Mouse (Mus musculus) Patski (cell line): Measurements from ENCODE around the gene Tubd1. TPM values are rescaled to one million over a fixed set of nuclear protein-coding genes. Genes with fewer than 3 reads are reported as not detected.
A peak's percentile ranks its signal among the peaks of the same experiment; 100 is the strongest.

ENCODE experiments used
- ATAC-seq: fragments of 100-300 bp; one replicate; pipeline ENCODE4 v1.8.0; 2021
- CTCF ChIA-PET: fragments of 350-600 bp; sonication (Branson Sonifier 250); formaldehyde crosslinking; loops from one replicate; lab custom pipeline; 2022; ENCODE audit warnings: inconsistent platforms; lab: Charles Lee
- POLR2A ChIA-PET: fragments of 350-600 bp; sonication (Branson Sonifier 250); formaldehyde crosslinking; loops from one replicate; lab custom pipeline; 2022; ENCODE audit warnings: antibody characterized with exemption, inconsistent platforms; lab: Charles Lee
- DNase-seq: peaks from one replicate; pipeline ENCODE4 v3.0.0-alpha.2; 2011; ENCODE audit warnings: low read depth, low spot score
- H3K27me3 ChIP-seq: fragments of 371-371 bp; one replicate; pipeline ENCODE4 v1.5.1; 2021
- CTCF ChIP-seq: fragments of 100-300 bp; IDR thresholded peaks from one replicate; pipeline ENCODE4 v1.5.1; 2021
- in situ Hi-C: fragments of 300-500 bp; cut with MboI; formaldehyde crosslinking; loops from 3 replicates; pipeline ENCODE4 v1.11.1; 2018; ENCODE audit warnings: low pct_unique_long_range_greater_than_20kb, mixed read lengths
- polyA plus RNA-seq: library from polyadenylated mRNA; unstranded; gene quantifications from one replicate; pipeline ENCODE4 v1.2.3, GENCODE M21; 2021

The Tubd1 gene
- 10.9 TPM for polyA plus RNA-seq

DNA sequence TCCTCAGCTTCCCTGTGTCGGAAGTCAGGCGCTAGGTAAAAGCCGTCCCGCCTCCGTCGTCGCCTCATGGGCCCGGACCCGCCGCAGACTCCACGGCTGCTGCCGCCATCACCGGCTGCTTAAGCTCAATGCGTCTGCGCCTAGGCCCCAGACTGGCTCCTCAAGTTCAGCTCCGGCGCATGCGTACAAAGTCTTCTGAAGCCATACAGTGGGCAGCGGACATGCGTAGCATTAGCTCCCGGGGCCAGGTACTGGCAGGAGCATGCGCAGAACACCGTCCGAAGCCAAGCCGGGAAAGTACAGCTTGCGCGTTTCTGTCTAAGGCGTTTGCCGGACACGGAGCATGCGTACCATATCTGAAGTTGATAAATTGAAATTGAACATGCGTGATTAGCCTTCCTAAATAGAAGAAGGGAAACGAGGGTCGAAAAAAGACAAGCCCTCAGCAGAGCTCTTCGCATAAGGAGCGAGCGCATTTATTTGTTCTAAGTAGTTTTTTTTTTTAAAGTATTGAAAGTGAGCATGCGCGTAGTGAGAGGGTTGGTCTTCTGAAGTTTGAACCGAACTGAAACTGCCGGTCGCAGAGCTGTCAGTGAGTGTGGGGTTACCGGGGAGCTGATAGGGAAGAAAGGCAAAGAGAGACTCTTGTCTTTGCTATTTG lies at the start of gene Tubd1, which contains the start of gene Rps6kb1:
Tubd1 (plus strand) TSS at position 353 of the 661 bp plus-strand sequence.
Rps6kb1 (minus strand) TSS at position 167 of the 661 bp plus-strand sequence.
- peak; percentile 96 for DNase-seq
- ChIA-PET CTCF (interaction anchor here (1.0 to 2.8 kb wide), 3 partner anchors 10 to 109 kb away, joined by 3 to 14 read pairs (median 4); no protein-coding TSS in a partner anchor), POLR2A (interaction anchor here (0.6 to 1.6 kb wide), 3 partner anchors 22 to 41 kb away, joined by 3 to 4 read pairs (median 4); no protein-coding TSS in a partner anchor)
- H3K27me3 ChIP-seq = no peaks in the 10 kb centered on the region
- in situ Hi-C loops = no loop called here
- no peak for TF ChIP-seq CTCF
- peak; percentile 92 for ATAC-seq

DNA sequence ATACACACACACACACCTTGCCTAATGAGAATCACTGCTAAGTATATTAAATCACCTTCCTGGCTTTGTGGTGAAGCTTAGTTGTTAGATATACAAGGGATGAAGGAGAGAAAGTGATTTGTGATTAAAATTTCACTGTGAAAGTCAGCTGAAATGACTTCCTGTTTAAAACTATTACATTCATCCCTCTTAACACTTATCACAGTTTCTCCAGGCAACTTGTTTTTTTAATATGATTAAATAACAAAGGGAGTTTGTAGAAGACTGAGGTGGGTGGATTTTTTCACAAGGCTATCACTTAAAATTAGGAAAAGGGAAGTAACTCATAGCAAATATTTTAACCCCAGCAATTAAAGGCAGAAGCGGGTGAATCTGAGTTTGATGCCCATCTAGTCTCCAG lies 47.4 kb upstream of the Tubd1 start:
- ATAC-seq = no peak
- ChIA-PET POLR2A (no interaction called here), CTCF (no interaction called here)
- no peak for TF ChIP-seq CTCF
- no peak for DNase-seq
- in situ Hi-C loops = no loop called here
- H3K27me3 ChIP-seq = no peaks in the 10 kb centered on the region

DNA sequence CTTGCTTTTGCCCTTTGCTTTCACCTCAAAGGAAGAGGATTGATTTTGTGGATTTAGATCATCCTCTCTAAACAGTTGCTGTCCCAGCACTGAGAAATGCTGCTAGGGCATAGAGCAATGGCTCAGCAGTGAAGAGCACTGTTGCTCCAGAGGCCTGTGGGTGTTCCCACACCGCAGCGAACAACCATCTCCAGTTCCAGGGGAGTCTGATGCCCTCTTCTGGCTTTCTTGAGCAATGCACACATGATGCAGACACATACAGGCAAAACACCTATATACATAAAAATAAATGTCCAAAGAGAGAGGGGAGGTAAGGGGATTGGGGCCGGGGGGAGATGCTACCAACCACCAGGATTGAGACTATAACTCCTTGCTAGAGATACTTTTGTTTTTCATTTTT lies 46.9 kb upstream of the Tubd1 start:
- no peaks in the 10 kb centered on the region for H3K27me3 ChIP-seq
- ChIA-PET POLR2A (interaction anchor here (1.3 kb wide), 1 partner anchor 11 kb away, joined by 4 read pairs; no protein-coding TSS in a partner anchor), CTCF (interaction anchor here (1.0 kb wide), 1 partner anchor 68 kb away, joined by 3 read pairs; no protein-coding TSS in a partner anchor)
- DNase-seq = no peak
- ATAC-seq = no peak
- TF ChIP-seq CTCF = peak; percentile 51
- in situ Hi-C loops = no loop called here

DNA sequence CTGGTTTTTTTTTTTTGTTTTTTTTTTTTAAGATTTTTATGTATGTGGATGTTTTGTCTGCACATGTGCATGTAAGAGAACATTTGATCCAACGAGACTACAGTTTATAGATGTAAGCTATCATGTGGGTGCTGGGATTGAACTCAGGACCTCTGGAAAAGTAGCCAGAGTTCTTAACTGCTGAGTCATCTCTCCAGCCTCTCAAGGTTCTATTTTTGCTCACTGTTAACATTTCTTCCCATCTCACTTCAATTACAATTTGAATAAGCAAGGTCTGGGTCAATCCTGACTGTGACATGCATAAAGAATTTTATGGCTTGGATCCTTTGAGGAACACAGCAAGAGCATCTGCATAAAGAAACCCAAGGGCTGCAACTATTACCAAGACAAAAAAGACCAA lies 44.0 kb upstream of the Tubd1 start:
- ATAC-seq = no peak
- ChIA-PET POLR2A (interaction anchor here (0.7 kb wide), 1 partner anchor 533 kb away, joined by 6 read pairs; no protein-coding TSS in a partner anchor), CTCF (interaction anchor here (0.7 kb wide), 1 partner anchor 19 kb away, joined by 3 read pairs; no protein-coding TSS in a partner anchor)
- no peaks in the 10 kb centered on the region for H3K27me3 ChIP-seq
- in situ Hi-C loops = no loop called here
- DNase-seq = no peak
- no peak for TF ChIP-seq CTCF

DNA sequence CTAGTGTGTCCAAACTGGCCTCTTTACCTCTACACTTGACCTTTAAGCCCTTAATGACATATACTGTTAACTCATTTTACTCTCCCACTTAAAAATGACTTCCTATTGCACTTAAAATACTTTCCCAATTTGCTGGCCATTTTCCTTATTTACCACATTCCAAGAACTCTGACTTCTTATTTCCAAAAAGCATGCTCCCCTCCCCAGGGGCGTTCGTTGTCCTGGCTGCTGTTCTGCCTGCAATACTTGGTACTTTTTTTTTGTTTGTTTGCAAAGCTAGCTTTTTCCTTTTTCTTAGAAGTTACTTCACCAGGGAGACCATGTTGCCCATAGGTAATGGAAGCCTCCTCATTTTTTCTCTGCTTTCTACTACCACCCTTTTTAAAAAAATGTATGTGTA lies 41.7 kb upstream of the Tubd1 start:
- POLR2A ChIA-PET = interaction anchor here (0.6 kb wide), 1 partner anchor 41 kb away, joined by 3 read pairs; no protein-coding TSS in a partner anchor
- no peak for ATAC-seq
- TF ChIP-seq CTCF = no peak
- no peaks in the 10 kb centered on the region for H3K27me3 ChIP-seq
- DNase-seq = no peak
- in situ Hi-C loops = no loop called here
- CTCF ChIA-PET = no interaction called here

DNA sequence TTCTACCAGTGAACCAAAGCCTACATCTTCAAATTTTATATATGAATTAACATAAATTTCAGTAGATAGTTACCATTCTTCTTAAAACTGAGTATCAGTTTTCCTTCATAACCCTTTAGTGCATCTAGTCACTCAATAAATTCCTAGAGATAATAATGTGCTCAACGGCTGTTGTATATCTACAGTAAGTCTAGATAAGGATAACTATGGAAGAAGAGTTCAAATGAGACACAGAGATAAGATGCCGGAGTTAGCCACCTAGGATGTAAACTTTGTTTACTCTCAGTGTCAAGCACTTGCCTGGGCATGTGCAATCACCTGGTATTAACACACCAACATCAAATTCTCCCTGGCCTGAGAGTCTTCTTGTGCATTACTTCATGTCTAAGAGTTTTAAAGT lies 37.5 kb upstream of the Tubd1 start:
- in situ Hi-C loops = no loop called here
- CTCF ChIA-PET = no interaction called here
- TF ChIP-seq CTCF = no peak
- ATAC-seq (no peak), DNase-seq (no peak)
- no peaks in the 10 kb centered on the region for H3K27me3 ChIP-seq
- POLR2A ChIA-PET = no interaction called here

DNA sequence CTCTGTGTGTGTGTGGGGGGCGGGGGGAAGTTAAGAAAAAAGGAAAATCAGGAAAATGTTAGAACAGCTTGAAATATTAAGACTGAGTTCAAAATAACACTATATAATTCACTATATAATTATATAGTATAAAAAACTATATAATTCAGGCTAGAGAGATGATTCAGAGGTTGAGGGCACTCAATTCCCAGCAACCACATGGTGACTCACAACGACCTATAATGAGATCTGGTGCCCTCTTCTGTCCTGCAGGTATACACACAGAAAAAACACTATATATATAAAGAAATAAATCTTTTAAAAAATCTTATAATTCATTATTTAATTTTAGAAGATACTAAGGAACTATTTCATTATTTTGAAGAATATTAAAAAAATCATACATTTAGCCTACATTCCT lies 36.8 kb upstream of the Tubd1 start:
- no peaks in the 10 kb centered on the region for H3K27me3 ChIP-seq
- CTCF ChIA-PET = interaction anchor here (2.1 kb wide), 1 partner anchor 8 kb away, joined by 6 read pairs; no protein-coding TSS in a partner anchor
- ATAC-seq = no peak
- TF ChIP-seq CTCF = no peak
- DNase-seq = no peak
- POLR2A ChIA-PET = interaction anchor here (1.3 kb wide), 1 partner anchor 10 kb away, joined by 4 read pairs; no protein-coding TSS in a partner anchor
- in situ Hi-C loops = no loop called here

DNA sequence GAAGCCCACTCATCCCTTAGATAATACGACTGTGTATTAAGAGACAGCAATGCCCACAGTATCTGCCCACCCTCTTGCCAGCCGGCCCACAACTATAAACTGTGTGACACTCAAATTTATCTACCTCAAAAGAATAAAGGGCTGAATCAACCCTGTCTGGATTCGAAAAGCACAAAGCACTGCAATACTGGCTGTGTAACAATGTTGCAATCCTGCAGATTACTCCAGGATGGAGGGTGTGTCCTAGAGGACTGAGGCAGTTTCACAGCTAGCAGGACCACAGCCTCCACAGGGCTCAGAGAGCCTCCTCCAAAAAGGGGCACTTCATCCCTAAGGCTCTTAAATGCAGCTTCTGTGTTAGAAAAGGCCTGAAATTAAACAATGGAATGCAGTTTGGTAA lies 28.2 kb upstream of the Tubd1 start:
- ChIA-PET CTCF (no interaction called here), POLR2A (no interaction called here)
- no peak for ATAC-seq

DNA sequence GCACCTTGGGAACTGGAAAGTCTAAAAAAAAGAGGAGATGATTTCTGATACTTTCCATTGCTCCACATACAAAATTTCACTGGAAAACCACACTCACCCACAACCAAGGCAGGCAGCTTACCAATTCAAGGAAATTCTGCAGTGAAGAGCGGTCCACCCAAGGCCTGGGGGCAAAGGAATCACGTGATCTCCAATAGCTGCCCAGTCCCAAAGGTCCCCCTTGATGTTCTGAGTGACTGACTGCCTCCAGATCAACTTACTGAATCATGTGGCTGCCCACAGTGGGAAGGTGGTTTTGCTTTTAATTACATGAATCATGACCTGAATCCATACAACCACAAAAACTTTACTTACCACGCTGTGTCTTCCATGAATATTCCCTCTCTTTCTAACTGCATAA lies 27.6 kb upstream of the Tubd1 start:
- H3K27me3 ChIP-seq = no peaks in the 10 kb centered on the region
- peak; percentile 53 for DNase-seq
- in situ Hi-C loops = no loop called here
- ChIA-PET POLR2A (no interaction called here), CTCF (no interaction called here)
- ATAC-seq = no peak
- TF ChIP-seq CTCF = no peak

More for the DNA sequence above, 28.2 kb upstream of the Tubd1 start:
- in situ Hi-C loops = no loop called here
- no peaks in the 10 kb centered on the region for H3K27me3 ChIP-seq
- DNase-seq = no peak
- peak; percentile 11 for TF ChIP-seq CTCF

DNA sequence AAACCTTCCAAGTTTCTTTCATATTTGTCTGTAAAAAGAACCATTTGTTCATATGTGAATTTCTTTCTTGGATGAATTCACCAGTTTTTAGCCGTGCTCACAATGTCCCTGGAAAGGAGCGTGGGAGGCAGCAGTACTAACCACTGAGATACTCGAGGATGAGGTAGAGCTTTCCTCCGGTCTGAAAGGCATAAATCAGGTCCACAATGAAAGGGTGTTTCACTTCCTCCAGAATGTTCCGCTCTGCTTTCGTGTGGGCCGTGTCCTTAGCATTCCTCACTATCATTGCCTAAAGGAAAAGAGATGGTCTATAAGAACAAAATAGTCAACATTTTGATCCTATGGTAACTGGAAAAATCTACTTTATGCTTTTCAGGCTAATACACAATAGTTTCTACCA lies 25.0 kb upstream of the Tubd1 start:
- ATAC-seq (no peak), DNase-seq (no peak)
- CTCF ChIA-PET = interaction anchor here (0.6 kb wide), 1 partner anchor 19 kb away, joined by 3 read pairs; no protein-coding TSS in a partner anchor
- no peak for TF ChIP-seq CTCF
- in situ Hi-C loops = no loop called here
- no peaks in the 10 kb centered on the region for H3K27me3 ChIP-seq
- POLR2A ChIA-PET = no interaction called here

DNA sequence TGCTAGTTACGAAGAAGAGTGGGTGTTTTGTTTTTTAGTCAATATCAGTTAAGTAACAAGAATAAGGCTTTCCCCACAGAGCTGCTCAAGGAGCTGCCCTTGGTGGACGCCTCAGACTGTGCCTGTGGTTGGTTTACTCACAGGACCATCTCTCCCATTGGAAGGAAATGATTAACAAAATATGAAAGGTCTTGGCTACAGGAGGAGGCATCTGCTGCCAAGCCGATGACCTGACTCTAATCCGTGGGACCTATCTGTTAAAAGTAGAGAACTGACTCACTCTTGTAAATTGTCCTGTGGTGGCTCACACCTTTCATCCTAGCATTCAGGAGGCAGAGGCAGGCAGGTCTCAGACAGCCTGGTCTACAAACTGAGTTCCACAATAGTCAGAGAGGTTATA lies 17.3 kb upstream of the Tubd1 start:
- in situ Hi-C loops = no loop called here
- no peak for ATAC-seq
- CTCF ChIA-PET = no interaction called here
- DNase-seq = peak; percentile 37
- POLR2A ChIA-PET = no interaction called here
- TF ChIP-seq CTCF = no peak
- H3K27me3 ChIP-seq = no peaks in the 10 kb centered on the region
